Comparison of ENCODE assay signal across 13 mouse cellular contexts in the genomic region with DNA sequence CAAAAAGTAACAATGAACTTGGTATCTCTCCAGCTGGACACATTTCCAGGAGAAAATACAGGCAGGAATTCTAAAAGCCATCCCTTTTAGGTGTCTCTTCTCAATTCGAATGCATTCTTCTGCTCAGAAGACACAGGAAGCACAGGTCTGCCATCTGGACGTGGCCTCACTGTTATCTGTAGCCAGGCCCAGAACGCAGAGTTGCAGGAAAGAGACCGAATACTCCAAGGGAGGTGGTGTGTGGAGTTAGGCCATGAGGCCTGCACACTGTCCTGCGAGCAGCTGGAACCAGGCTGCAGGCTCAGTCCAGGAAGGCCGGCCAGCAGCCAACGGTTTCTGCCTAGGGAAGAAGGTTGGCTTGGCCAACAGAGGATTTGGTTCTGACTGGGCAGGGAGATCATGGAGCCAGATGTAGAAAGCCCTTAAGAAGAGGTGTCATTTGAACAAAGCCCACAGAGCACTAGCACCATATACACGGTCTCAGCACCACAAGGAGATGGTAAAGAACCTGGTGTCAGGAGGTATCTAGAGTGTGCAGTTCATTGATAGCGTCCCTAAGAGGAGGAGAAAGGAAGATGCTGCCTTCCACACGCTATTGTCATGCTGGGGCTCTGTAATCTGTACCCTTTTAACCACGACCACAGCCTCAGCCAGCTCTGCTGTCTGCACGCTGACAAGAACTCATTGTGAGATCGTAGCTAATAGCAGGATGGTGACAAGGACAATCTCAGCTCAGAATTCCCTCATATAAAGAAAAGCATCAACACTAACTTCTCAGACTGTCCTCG. TPM values are rescaled to one million over a fixed set of nuclear protein-coding genes. Genes with fewer than 3 reads are reported as not detected.
DNase-seq lines count a peak whose midpoint lies in the region; ATAC-seq and TF ChIP-seq lines count a peak whose summit lies in the region.
"Had no signal": no experiment of that assay in that cellular context is flagged by ENCODE, and none has a peak within 500 bp of the region (broad histone marks: within the 10 kb centered on the region; RNA-seq: fewer than 3 reads in every experiment).

No protein-coding gene starts in this region.

- DNase-seq in lung, embryonic 14.5 days: no peak
- no peak for DNase-seq in lung, postnatal 14 days
- DNase-seq in gastrocnemius, postnatal 25 days: peak; percentile 77
- peak; percentile 55 to 61 for DNase-seq in heart, postnatal 14 days
- peak; percentile 66 for DNase-seq in skeletal muscle tissue, adult 2 months (ENCODE audit: low read depth, low spot score)
- no peak for DNase-seq in urinary bladder, postnatal 14 days (ENCODE audit: low spot score)
- DNase-seq: cerebellum, adult 11-12 months; right cerebral cortex, postnatal 25 days had no signal

- H3K4me1 ChIP-seq in lung, embryonic 14.5 days (ENCODE audit: insufficient read depth): peaks cover 19% of the 10 kb centered on the region

- no peak overlapping the region for H3K4me2 ChIP-seq in lung, embryonic 14.5 days
- H3K4me2 ChIP-seq: stomach, embryonic 15.5 days had no signal

- H3K9me3 ChIP-seq in lung, embryonic 14.5 days (ENCODE audit: low read depth, low read length): no peaks in the 10 kb centered on the region
- H3K9me3 ChIP-seq: forebrain, embryonic 10.5 days; stomach, embryonic 15.5 days had no signal

- H3K27ac ChIP-seq in lung, embryonic 14.5 days (ENCODE audit: low read depth): peak overlapping the region; percentile 30; the same call in 1 of the 2 replicates
- H3K27ac ChIP-seq: forebrain, embryonic 10.5 days; macrophage; stomach, embryonic 15.5 days had no signal

- no peak for TF ChIP-seq CTCF in lung, embryonic 14.5 days (IDR thresholded peaks at IDR 0.05; ENCODE audit: low read depth)

- H3K27me3 ChIP-seq in lung, embryonic 14.5 days (ENCODE audit: insufficient read depth, low read length): no peaks in the 10 kb centered on the region
- H3K27me3 ChIP-seq: stomach, embryonic 15.5 days had no signal

- 77% methylated on average over 14 of the region's 14 CpGs for WGBS in lung, embryonic 14.5 days

- intact Hi-C loops in heart, postnatal 14 days (cut with DNase I): no loop called here

- H3K36me3 ChIP-seq in lung, embryonic 14.5 days (ENCODE audit: insufficient read depth): peaks cover 62% of the 10 kb centered on the region

- H3K4me3 ChIP-seq in lung, embryonic 14.5 days (ENCODE audit: low read depth, low read length): no peak overlapping the region
- H3K4me3 ChIP-seq: forebrain, embryonic 10.5 days; stomach, embryonic 15.5 days had no signal

- H3K9ac ChIP-seq in lung, embryonic 14.5 days: no peak overlapping the region
- H3K9ac ChIP-seq: stomach, embryonic 15.5 days had no signal

- ATAC-seq in lung, embryonic 14.5 days (ENCODE audit: insufficient read depth): no peak
- no peak for ATAC-seq in activated CD4-positive, CD25-positive, alpha-beta regulatory T cell, adult 4 months

RNA-seq across cellular contexts. Expression of gene Mpzl1, which starts 41.8 kb away (rescaled TPM):
- polyA plus RNA-seq in lung, embryonic 14.5 days (2014; fragmentation: Nextera tagmentation; extraction: Ambion mirVana): 208 and 220 TPM in 2 replicates
- total RNA-seq in gastrocnemius, postnatal 25 days (2021): 10 to 100 TPM in 1 of 2 experiments, 1 to 10 TPM in 1; 9.2 to 10.1 TPM
- 10 to 100 TPM; 33.3 to 34.1 TPM for total RNA-seq in heart, postnatal 14 days (2021)
- polyA plus RNA-seq in activated CD4-positive, CD25-positive, alpha-beta regulatory T cell, adult 4 months (2017; shearing (Covaris generic)): 1 to 10 TPM in 1 of 2 experiments, not detected in 1; 1.4 TPM
- total RNA-seq: neutrophil, adult 5-6 weeks had no signal

Comparison
In these comparisons a context has a peak if more than half of its experiments do, and no peak if none do; other contexts are left out.
1. DNase-seq: peak in gastrocnemius, postnatal 25 days (single experiment), heart, postnatal 14 days (2 of 2) and skeletal muscle tissue, adult 2 months (single experiment); none in lung, embryonic 14.5 days (single experiment), lung, postnatal 14 days (single experiment) and urinary bladder, postnatal 14 days (single experiment).